Mouse (Mus musculus) kidney, embryonic 16.5 days (tissue): ENCODE results near the gene Ddx60. TPM values are rescaled to one million over a fixed set of nuclear protein-coding genes. Genes with fewer than 3 reads are reported as not detected.

Experiments used
- ATAC-seq: fragments of 200-750 bp; cut with Nextera tagmentation; 2 replicates; pipeline ENCODE4 v1.8.0; 2017; ENCODE audit warnings: moderate TSS enrichment; ENCODE audit not compliant: low FRiP score, low TSS enrichment
- H3K27ac ChIP-seq: fragments of 300-500 bp; sonication (generic); 2 replicates; pipeline ENCODE4 v1.5.1; 2014; ENCODE audit warnings: low read length
- H3K27me3 ChIP-seq: fragments of 300-500 bp; sonication (generic); 2 replicates; pipeline ENCODE4 v1.6.1; 2014; ENCODE audit warnings: low read length, control low read depth, mixed read lengths; ENCODE audit not compliant: insufficient read depth
- H3K36me3 ChIP-seq: fragments of 300-500 bp; sonication (generic); 2 replicates; pipeline ENCODE4 v1.6.1; 2014; ENCODE audit warnings: low read length, control low read depth, mixed read lengths; ENCODE audit not compliant: insufficient read depth
- H3K4me1 ChIP-seq: fragments of 300-500 bp; sonication (generic); 2 replicates; pipeline ENCODE4 v1.6.1; 2014; ENCODE audit warnings: low read length, control low read depth, mixed read lengths; ENCODE audit not compliant: insufficient read depth
- H3K4me2 ChIP-seq: fragments of 300-500 bp; sonication (generic); replicated peaks from 2 replicates; pipeline ENCODE4 v1.6.1; 2014; ENCODE audit warnings: low read depth, low read length
- H3K4me3 ChIP-seq: fragments of 300-500 bp; sonication (generic); 2 replicates; pipeline ENCODE4 v1.5.1; 2014; ENCODE audit warnings: mild to moderate bottlenecking, low read length
- H3K9ac ChIP-seq: fragments of 300-500 bp; sonication (generic); replicated peaks from 2 replicates; pipeline ENCODE4 v1.6.1; 2014; ENCODE audit warnings: low read length
- H3K9me3 ChIP-seq: fragments of 300-500 bp; sonication (generic); 2 replicates; pipeline ENCODE4 v1.6.1; 2016; ENCODE audit warnings: low read length, control low read depth
- WGBS: fragments of 180-500 bp; shearing (Covaris S2); extraction: QIAGEN DNeasy Blood & Tissue Kit; methylation state at CpG from one replicate; pipeline ENCODE4 v1.1.7; 2014; 5-methylcytosine and 5-hydroxymethylcytosine counted together
- polyA plus RNA-seq: library from polyadenylated mRNA; unstranded; fragments of >200 nt; fragmentation: Nextera tagmentation; extraction: Ambion mirVana; gene quantifications from 2 replicates; pipeline ENCODE4 v1.2.1, GENCODE M21; 2015

Ddx60 gene
- polyA plus RNA-seq, 1 experiment from 2014 or later, result 0.40 TPM

GRCm38 (mm10) chr8:62068305-62068704 is 140.4 kb downstream of the Ddx60 start:
- Histone ChIP-seq H3K9ac (no peak overlapping the region), H3K4me1 (no peaks in the 10 kb centered on the region), H3K9me3 (no peaks in the 10 kb centered on the region), H3K36me3 (no peaks in the 10 kb centered on the region), H3K27me3 (no peaks in the 10 kb centered on the region), H3K27ac (no peak overlapping the region), H3K4me2 (no peak overlapping the region), H3K4me3 (no peak overlapping the region)
- ATAC-seq, result no peak; the same call in 1 of the 2 replicates

- H3K4me1 ChIP-seq, result no peaks in the 10 kb centered on the region
- H3K9ac ChIP-seq, result no peak overlapping the region
- H3K27me3 ChIP-seq, result no peaks in the 10 kb centered on the region
- no peaks in the 10 kb centered on the region for H3K36me3 ChIP-seq
- no peak overlapping the region for H3K4me3 ChIP-seq
- H3K4me2 ChIP-seq, result no peak overlapping the region
- H3K27ac ChIP-seq, result no peak overlapping the region
- ATAC-seq, result peak; percentile 57; the same call in 1 of the 2 replicates
- 47% methylated on average over 3 of the region's 3 CpGs for WGBS
- no peaks in the 10 kb centered on the region for H3K9me3 ChIP-seq
These were observed 152.4 kb downstream of the Ddx60 start for GRCm38 (mm10) chr8:62080195-62080802.

GRCm38 (mm10) chr8:62081804-62082203 is 153.9 kb downstream of the Ddx60 start:
- 85% methylated on average over 2 of the region's 2 CpGs for WGBS
- no peak overlapping the region for H3K27ac ChIP-seq

More at GRCm38 (mm10) chr8:62081804-62082203, 153.9 kb downstream of the Ddx60 start:
- ATAC-seq, result no peak
- no peaks in the 10 kb centered on the region for H3K36me3 ChIP-seq
- no peaks in the 10 kb centered on the region for H3K4me1 ChIP-seq
- H3K27me3 ChIP-seq, result no peaks in the 10 kb centered on the region
- H3K9me3 ChIP-seq, result no peaks in the 10 kb centered on the region
- no peak overlapping the region for H3K4me3 ChIP-seq
- no peak overlapping the region for H3K4me2 ChIP-seq
- H3K9ac ChIP-seq, result no peak overlapping the region

Other genes with a start within 250 kb of the Ddx60 start
- 71.8 and 75.2 TPM in 2 replicates for gene Palld, start 25.4 kb upstream of the Ddx60 start, polyA plus RNA-seq
- 0.23 TPM in 1 of 2 replicates, not detected in the other for gene Anxa10, start 195.1 kb downstream of the Ddx60 start, polyA plus RNA-seq